Mouse (Mus musculus) skeletal muscle tissue, adult 2 months (tissue): ENCODE measurements around the gene Dab2ip.

Experiments used
- DNase-seq: peaks from one replicate; pipeline ENCODE4 v3.0.0-alpha.2; 2012; ENCODE audit warnings: low read depth, low spot score

Gene Dab2ip

GRCm38 (mm10) chr2:35652984-35653383, 94.9 kb downstream of the Dab2ip start:
- no peak for DNase-seq

GRCm38 (mm10) chr2:35654795-35655194, 96.7 kb downstream of the Dab2ip start:
- no peak for DNase-seq

- no peak for DNase-seq
These were observed 97.9 kb downstream of the Dab2ip start for GRCm38 (mm10) chr2:35655996-35656395.

- DNase-seq = no peak
These were observed 100.2 kb downstream of the Dab2ip start for GRCm38 (mm10) chr2:35658311-35658710.

GRCm38 (mm10) chr2:35659578-35660194, 101.6 kb downstream of the Dab2ip start:
- DNase-seq = no peak

GRCm38 (mm10) chr2:35660953-35661374, 102.9 kb downstream of the Dab2ip start:
- DNase-seq = no peak

GRCm38 (mm10) chr2:35661454-35662000, 103.5 kb downstream of the Dab2ip start:
- no peak for DNase-seq

GRCm38 (mm10) chr2:35662001-35662491, 104.0 kb downstream of the Dab2ip start:
- no peak for DNase-seq

GRCm38 (mm10) chr2:35662738-35663550, 104.9 kb downstream of the Dab2ip start:
- peak; percentile 61 for DNase-seq

GRCm38 (mm10) chr2:35667746-35668145, 109.7 kb downstream of the Dab2ip start:
- no peak for DNase-seq

GRCm38 (mm10) chr2:35669217-35669616, 111.2 kb downstream of the Dab2ip start:
- DNase-seq = no peak

- no peak for DNase-seq
These were observed 111.7 kb downstream of the Dab2ip start for GRCm38 (mm10) chr2:35669748-35670147.

- no peak for DNase-seq
These were observed 112.2 kb downstream of the Dab2ip start for GRCm38 (mm10) chr2:35670300-35670699.

GRCm38 (mm10) chr2:35671980-35672910, 114.2 kb downstream of the Dab2ip start:
- DNase-seq = peak; percentile 82

- DNase-seq = no peak
These were observed 115.1 kb downstream of the Dab2ip start for GRCm38 (mm10) chr2:35673181-35673580.

GRCm38 (mm10) chr2:35673986-35674385, 115.9 kb downstream of the Dab2ip start:
- DNase-seq = no peak

GRCm38 (mm10) chr2:35674431-35674830, 116.4 kb downstream of the Dab2ip start:
- no peak for DNase-seq

GRCm38 (mm10) chr2:35676075-35676665, 118.1 kb downstream of the Dab2ip start:
- DNase-seq = peak; percentile 49

GRCm38 (mm10) chr2:35677855-35678254, 119.8 kb downstream of the Dab2ip start:
- DNase-seq = no peak

- no peak for DNase-seq
These were observed 120.4 kb downstream of the Dab2ip start for GRCm38 (mm10) chr2:35678440-35678839.
